In the genomic region with DNA sequence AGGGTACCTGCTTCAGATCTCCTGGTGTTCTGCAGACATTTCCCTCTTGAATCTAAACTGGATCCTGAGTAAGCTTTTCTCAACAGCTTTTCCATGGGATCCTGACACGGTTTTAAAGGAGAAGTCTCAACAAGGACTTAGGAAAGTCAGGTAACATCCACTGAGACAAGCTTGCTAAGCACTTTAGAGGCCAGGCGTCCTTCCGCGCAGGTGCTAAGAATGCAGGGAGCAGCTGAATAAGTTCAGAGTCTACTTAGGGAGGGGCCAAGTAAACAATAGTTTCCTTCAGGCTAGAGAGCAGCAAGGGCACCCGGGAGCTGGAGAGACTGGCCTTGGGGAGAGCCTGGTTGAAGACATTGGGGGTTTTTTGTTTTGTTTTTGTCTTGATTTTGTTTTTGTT, we compare ENCODE assay signal across 12 mouse cellular contexts. TPM values are rescaled to one million over a fixed set of nuclear protein-coding genes. Genes with fewer than 3 reads are reported as not detected.
DNase-seq lines count a peak whose midpoint lies in the region; ATAC-seq and TF ChIP-seq lines count a peak whose summit lies in the region.
"Had no signal": no experiment of that assay in that cellular context is flagged by ENCODE, and none has a peak within 500 bp of the region (broad histone marks: within the 10 kb centered on the region; RNA-seq: fewer than 3 reads in every experiment).

No protein-coding gene starts in this region.

- peak overlapping the region; percentile 52 for H3K4me2 ChIP-seq in intestine, postnatal 0 days (replicated peaks; ENCODE audit: low read depth)

- no peak for TF ChIP-seq CTCF in gastrocnemius, adult 2 months (IDR thresholded peaks at IDR 0.05)
- TF ChIP-seq CTCF in E14TG2a.4 (conservative IDR thresholded peaks at IDR 0.05; ENCODE audit: low read length): no peak
- no peak for TF ChIP-seq CTCF in intestine, postnatal 0 days (IDR thresholded peaks at IDR 0.05; ENCODE audit: low read depth)
- no peak for TF ChIP-seq CTCF in layer of hippocampus, adult 2 months (conservative IDR thresholded peaks at IDR 0.05)

- no peak for DNase-seq in gastrocnemius, adult 2 months
- no peak for DNase-seq in gastrocnemius, adult 8-10 months (ENCODE audit: low spot score in 2 of 2)
- DNase-seq in lung, adult 18-20 months: peak; percentile 64 to 69
- DNase-seq in spleen, adult 18-20 months: no peak
- DNase-seq in layer of hippocampus, adult 2 months (ENCODE audit: low spot score in 2 of 2): no peak
- no peak for DNase-seq in frontal cortex, postnatal 10 days (ENCODE audit: low spot score in 2 of 2)
- DNase-seq: thymus, adult 18-20 months had no signal

- H3K4me1 ChIP-seq in E14TG2a.4 (replicated peaks; ENCODE audit: low read depth, low read length): peaks cover 30% of the 10 kb centered on the region
- 0 out of 2 replicates have a peak, but pooled peaks cover 6% of the 10 kb centered on the region for H3K4me1 ChIP-seq in intestine, postnatal 0 days (replicated peaks; ENCODE audit: control insufficient read depth, insufficient read depth, low read length)
- H3K4me1 ChIP-seq: embryonic facial prominence, embryonic 13.5 days had no signal

- no peaks in the 10 kb centered on the region for H3K36me3 ChIP-seq in E14TG2a.4 (ENCODE audit: insufficient read depth, low read length)
- no peaks in the 10 kb centered on the region for H3K36me3 ChIP-seq in intestine, postnatal 0 days (ENCODE audit: control insufficient read depth, insufficient read depth)
- H3K36me3 ChIP-seq: embryonic facial prominence, embryonic 13.5 days had no signal

- peak overlapping the region; percentile 69 for H3K4me3 ChIP-seq in gastrocnemius, adult 2 months
- H3K4me3 ChIP-seq in E14TG2a.4 (replicated peaks; ENCODE audit: low read length): 0 out of 2 replicates have a peak overlapping the region, but pooled peaks have one; percentile 30
- peak overlapping the region; percentile 13 for H3K4me3 ChIP-seq in intestine, postnatal 0 days (ENCODE audit: low read depth, low read length)
- H3K4me3 ChIP-seq in layer of hippocampus, adult 2 months: no peak overlapping the region

- intact Hi-C loops in gastrocnemius, adult 2 months (cut with DNase I): loop anchor here (5.0 kb wide), 1 partner anchor 155 kb away; no protein-coding TSS in a partner anchor

- peak; percentile 95 for ATAC-seq in intestine, postnatal 0 days
- ATAC-seq: Patski had no signal

- no peak overlapping the region for H3K27ac ChIP-seq in gastrocnemius, adult 2 months
- H3K27ac ChIP-seq in intestine, postnatal 0 days (ENCODE audit: low read depth, low read length): peak overlapping the region; percentile 81
- H3K27ac ChIP-seq in layer of hippocampus, adult 2 months: no peak overlapping the region
- H3K27ac ChIP-seq: embryonic facial prominence, embryonic 13.5 days; liver, embryonic 14.5 days had no signal

- 12% methylated on average over 5 of the region's 5 CpGs for WGBS in intestine, postnatal 0 days

- H3K27me3 ChIP-seq in E14TG2a.4 (ENCODE audit: insufficient read depth, low read length): no peaks in the 10 kb centered on the region
- no peaks in the 10 kb centered on the region for H3K27me3 ChIP-seq in intestine, postnatal 0 days (replicated peaks; ENCODE audit: control insufficient read depth, insufficient read depth, low read length)
- H3K27me3 ChIP-seq: embryonic facial prominence, embryonic 13.5 days; Patski had no signal

- no peaks in the 10 kb centered on the region for H3K9me3 ChIP-seq in E14TG2a.4 (ENCODE audit: low read length)
- H3K9me3 ChIP-seq in intestine, postnatal 0 days (ENCODE audit: control insufficient read depth): no peaks in the 10 kb centered on the region
- H3K9me3 ChIP-seq: embryonic facial prominence, embryonic 13.5 days had no signal

- H3K9ac ChIP-seq in intestine, postnatal 0 days (ENCODE audit: low read depth, low read length): peak overlapping the region; percentile 24; the same call in 1 of the 2 replicates

RNA-seq across cellular contexts. Expression of gene Stx7, which starts 16.8 kb away (rescaled TPM):
- 10 to 100 TPM; 21.7 to 26.1 TPM for total RNA-seq in gastrocnemius, adult 2 months (2021)
- 10 to 100 TPM; 22.1 to 28.8 (median 24.4) TPM for total RNA-seq in gastrocnemius, adult 8-10 months (2022)
- 171 and 189 TPM in 2 replicates for polyA plus RNA-seq in intestine, postnatal 0 days (2015; fragmentation: Nextera tagmentation; extraction: Ambion mirVana)
- 100 to 1,000 TPM; 131 to 136 TPM for total RNA-seq in layer of hippocampus, adult 2 months (2021)

RNA-seq across cellular contexts. Expression of gene Taar9, which starts 22.9 kb away (rescaled TPM):
- total RNA-seq in gastrocnemius, adult 2 months (2021): not detected
- total RNA-seq in gastrocnemius, adult 8-10 months (2022): not detected
- polyA plus RNA-seq in intestine, postnatal 0 days (2015; fragmentation: Nextera tagmentation; extraction: Ambion mirVana): not detected in 2 replicates
- total RNA-seq in layer of hippocampus, adult 2 months (2021): not detected
- polyA plus RNA-seq: embryonic facial prominence, embryonic 13.5 days; liver, embryonic 14.5 days; Patski had no signal

RNA-seq across cellular contexts. Expression of gene Taar8c, which starts 30.6 kb away (rescaled TPM):
- total RNA-seq in gastrocnemius, adult 2 months (2021): not detected
- total RNA-seq in gastrocnemius, adult 8-10 months (2022): not detected
- polyA plus RNA-seq in intestine, postnatal 0 days (2015; fragmentation: Nextera tagmentation; extraction: Ambion mirVana): not detected in 2 replicates
- not detected for total RNA-seq in layer of hippocampus, adult 2 months (2021)
- polyA plus RNA-seq: embryonic facial prominence, embryonic 13.5 days; liver, embryonic 14.5 days; Patski had no signal

RNA-seq across cellular contexts. Expression of gene Taar8b, which starts 40.2 kb away (rescaled TPM):
- not detected for total RNA-seq in gastrocnemius, adult 2 months (2021)
- total RNA-seq in gastrocnemius, adult 8-10 months (2022): not detected
- polyA plus RNA-seq in intestine, postnatal 0 days (2015; fragmentation: Nextera tagmentation; extraction: Ambion mirVana): not detected in 2 replicates
- total RNA-seq in layer of hippocampus, adult 2 months (2021): not detected
- polyA plus RNA-seq: embryonic facial prominence, embryonic 13.5 days; liver, embryonic 14.5 days; Patski had no signal

RNA-seq across cellular contexts. Expression of gene Taar8a, which starts 56.0 kb away (rescaled TPM):
- not detected for total RNA-seq in gastrocnemius, adult 2 months (2021)
- not detected for total RNA-seq in gastrocnemius, adult 8-10 months (2022)
- polyA plus RNA-seq in intestine, postnatal 0 days (2015; fragmentation: Nextera tagmentation; extraction: Ambion mirVana): not detected in 2 replicates
- total RNA-seq in layer of hippocampus, adult 2 months (2021): not detected
- polyA plus RNA-seq: embryonic facial prominence, embryonic 13.5 days; liver, embryonic 14.5 days; Patski had no signal

Comparison
In these comparisons a context has a peak if more than half of its experiments do, and no peak if none do; other contexts are left out.
1. DNase-seq: peak in lung, adult 18-20 months (2 of 2); none in gastrocnemius, adult 2 months (single experiment), gastrocnemius, adult 8-10 months (0 of 2), spleen, adult 18-20 months (0 of 2), layer of hippocampus, adult 2 months (0 of 2) and frontal cortex, postnatal 10 days (0 of 2).
2. RNA of gene Stx7, which starts 16.8 kb away (total RNA-seq): 131 to 136 TPM in layer of hippocampus, adult 2 months; 21.7 to 26.1 TPM in gastrocnemius, adult 2 months and 22.1 to 28.8 TPM in gastrocnemius, adult 8-10 months; every median in the first group is over 4 times any median in the second.